Mouse (Mus musculus) lung, postnatal 0 days (tissue): ENCODE measurements at regions not wholly inside any gene's neighbourhood (a gene's known extent, or its start where the extent isn't known, plus 50 kb on each side); places are given as distances from the start of the nearest gene placed in this dataset.

Source experiments
- ATAC-seq: fragments of 200-750 bp; cut with Nextera tagmentation; 2 replicates; pipeline ENCODE4 v1.8.0; 2017; ENCODE audit warnings: moderate library complexity
- DNase-seq: peaks from one replicate; pipeline ENCODE4 v3.0.0-alpha.2; 2016; ENCODE audit warnings: low spot score
- H3K27ac ChIP-seq: fragments of 300-500 bp; sonication (generic); 2 replicates; pipeline ENCODE4 v1.5.1; 2014; ENCODE audit warnings: antibody characterized with exemption, mild to moderate bottlenecking, low read length, mixed read lengths
- H3K27me3 ChIP-seq: fragments of 300-500 bp; sonication (generic); replicated peaks from 2 replicates; pipeline ENCODE4 v1.6.1; 2014; ENCODE audit warnings: low read length, mixed read lengths; ENCODE audit not compliant: insufficient read depth
- H3K36me3 ChIP-seq: fragments of 300-500 bp; sonication (generic); 2 replicates; pipeline ENCODE4 v1.6.1; 2014; ENCODE audit warnings: low read length, mixed read lengths; ENCODE audit not compliant: insufficient read depth
- H3K4me1 ChIP-seq: fragments of 300-500 bp; sonication (generic); 2 replicates; pipeline ENCODE4 v1.6.1; 2014; ENCODE audit warnings: antibody characterized with exemption, low read depth, low read length, mixed read lengths; ENCODE audit not compliant: insufficient read depth
- H3K4me2 ChIP-seq: fragments of 300-500 bp; sonication (generic); replicated peaks from 2 replicates; pipeline ENCODE4 v1.6.1; 2014; ENCODE audit warnings: low read depth, mild to moderate bottlenecking, low read length, moderate library complexity, mixed read lengths
- H3K4me3 ChIP-seq: fragments of 300-500 bp; sonication (generic); 2 replicates; pipeline ENCODE4 v1.5.1; 2014; ENCODE audit warnings: low read depth, low read length
- H3K9ac ChIP-seq: fragments of 300-500 bp; sonication (generic); replicated peaks from 2 replicates; pipeline ENCODE4 v1.6.1; 2014; ENCODE audit warnings: low read depth, mild to moderate bottlenecking
- H3K9me3 ChIP-seq: fragments of 300-500 bp; sonication (generic); 2 replicates; pipeline ENCODE4 v1.6.1; 2016; ENCODE audit warnings: low read length, mixed read lengths
- CTCF ChIP-seq: IDR thresholded peaks from 2 replicates; pipeline ENCODE4 v1.5.1; 2016; ENCODE audit warnings: antibody characterized with exemption, mild to moderate bottlenecking
- EP300 ChIP-seq: IDR thresholded peaks from 2 replicates; pipeline ENCODE4 v1.6.1; 2016; ENCODE audit warnings: antibody characterized with exemption, mild to moderate bottlenecking, control low read depth
- WGBS: fragments of 180-500 bp; shearing (Covaris S2); extraction: QIAGEN DNeasy Blood & Tissue Kit; methylation state at CpG from one replicate; pipeline ENCODE4 v1.1.7; 2014; 5-methylcytosine and 5-hydroxymethylcytosine counted together

- ATAC-seq: no peak
- Histone ChIP-seq H3K4me1 (no peaks in the 10 kb centered on the region), H3K27me3 (no peaks in the 10 kb centered on the region), H3K4me2 (no peak overlapping the region), H3K4me3 (no peak overlapping the region), H3K9me3 (no peaks in the 10 kb centered on the region), H3K36me3 (no peaks in the 10 kb centered on the region), H3K9ac (no peak overlapping the region), H3K27ac (no peak overlapping the region)
- DNase-seq: no peak
- 81% methylated on average over 5 of the region's 5 CpGs for WGBS
- TF ChIP-seq EP300 (no peak), CTCF (no peak)
Observed at GRCm38 (mm10) chr14:68367696-68368095, 926.4 kb downstream of the Synb start.

- no peak overlapping the region for H3K9ac ChIP-seq
- ATAC-seq: no peak
- no peaks in the 10 kb centered on the region for H3K36me3 ChIP-seq
- DNase-seq: no peak
- no peak overlapping the region for H3K27ac ChIP-seq
- H3K9me3 ChIP-seq: no peaks in the 10 kb centered on the region
- no peak overlapping the region for H3K4me2 ChIP-seq
- TF ChIP-seq EP300 (no peak), CTCF (no peak)
- 70% methylated on average over 2 of the region's 2 CpGs for WGBS
- no peaks in the 10 kb centered on the region for H3K27me3 ChIP-seq
- H3K4me3 ChIP-seq: no peak overlapping the region
- no peaks in the 10 kb centered on the region for H3K4me1 ChIP-seq
Observed at GRCm38 (mm10) chr14:68363892-68364291, 930.2 kb downstream of the Synb start.

- TF ChIP-seq EP300 (no peak), CTCF (no peak)
- WGBS: 64% methylated on average over 7 of the region's 7 CpGs
Observed at GRCm38 (mm10) chr14:68361998-68362397, 932.1 kb downstream of the Synb start.

DNA sequence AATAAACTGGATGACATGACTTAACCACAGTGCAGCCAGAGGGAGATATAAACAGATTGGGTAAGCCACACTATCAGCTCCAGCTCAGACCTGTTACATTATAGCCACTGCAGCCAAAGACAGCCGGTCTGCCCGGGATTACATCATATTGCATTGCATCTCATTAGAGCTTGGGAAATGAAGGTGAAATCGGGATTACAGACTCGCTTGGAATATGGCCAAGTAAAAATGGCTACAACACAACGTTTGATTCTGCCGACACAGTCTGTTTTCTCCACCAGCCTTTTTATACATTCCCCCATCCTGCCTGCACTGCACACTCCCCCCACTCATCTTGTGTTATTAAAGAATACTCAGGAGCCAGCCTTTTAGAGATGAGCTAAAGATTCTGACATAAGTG lies 932.6 kb downstream of the Synb start:
- Histone ChIP-seq H3K4me3 (no peak overlapping the region), H3K9me3 (no peaks in the 10 kb centered on the region), H3K36me3 (no peaks in the 10 kb centered on the region), H3K4me2 (no peak overlapping the region), H3K9ac (no peak overlapping the region), H3K27me3 (no peaks in the 10 kb centered on the region), H3K27ac (no peak overlapping the region), H3K4me1 (no peaks in the 10 kb centered on the region)
- TF ChIP-seq EP300 (no peak), CTCF (no peak)
- 60% methylated on average over 6 of the region's 6 CpGs for WGBS
- ATAC-seq (no peak), DNase-seq (peak; percentile 4)

More at GRCm38 (mm10) chr14:68361998-68362397, 932.1 kb downstream of the Synb start:
- H3K4me3 ChIP-seq: no peak overlapping the region
- no peak overlapping the region for H3K4me2 ChIP-seq
- no peak overlapping the region for H3K9ac ChIP-seq
- H3K27me3 ChIP-seq: no peaks in the 10 kb centered on the region
- DNase-seq: no peak
- no peaks in the 10 kb centered on the region for H3K4me1 ChIP-seq
- no peak for ATAC-seq
- H3K36me3 ChIP-seq: no peaks in the 10 kb centered on the region
- no peak overlapping the region for H3K27ac ChIP-seq
- no peaks in the 10 kb centered on the region for H3K9me3 ChIP-seq

GRCm38 (mm10) chr14:68356396-68356795 lies 937.7 kb downstream of the Synb start:
- TF ChIP-seq EP300: no peak
- no peak for TF ChIP-seq CTCF
- no peak overlapping the region for H3K4me2 ChIP-seq
- no peak overlapping the region for H3K27ac ChIP-seq
- H3K36me3 ChIP-seq: no peaks in the 10 kb centered on the region
- ATAC-seq (no peak), DNase-seq (no peak)
- WGBS: 47% methylated on average over 7 of the region's 7 CpGs
- H3K9me3 ChIP-seq: no peaks in the 10 kb centered on the region
- H3K9ac ChIP-seq: no peak overlapping the region
- H3K4me3 ChIP-seq: no peak overlapping the region
- no peaks in the 10 kb centered on the region for H3K4me1 ChIP-seq
- no peaks in the 10 kb centered on the region for H3K27me3 ChIP-seq

DNA sequence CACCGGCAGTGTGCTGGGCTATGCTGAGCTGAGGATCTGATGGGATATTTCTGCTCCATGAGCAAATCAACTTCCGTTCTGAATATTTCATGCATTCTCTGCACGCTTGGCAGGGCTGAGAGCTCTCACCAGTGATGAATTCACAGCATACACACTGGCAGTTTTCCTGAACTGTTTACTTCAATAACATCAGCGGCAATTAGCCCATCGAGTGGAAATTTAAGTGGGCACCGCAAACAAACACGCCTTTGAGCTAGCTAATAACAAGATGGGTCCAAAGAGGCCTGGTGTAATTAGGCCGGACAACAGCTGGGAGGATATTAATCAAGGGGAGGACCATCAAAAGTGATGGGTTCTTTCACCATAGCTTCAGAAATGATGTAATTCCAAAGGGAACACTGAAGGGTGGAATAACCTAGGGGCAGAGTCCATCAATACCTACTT lies 938.6 kb downstream of the Synb start:
- no peaks in the 10 kb centered on the region for H3K9me3 ChIP-seq
- no peak for ATAC-seq
- no peaks in the 10 kb centered on the region for H3K27me3 ChIP-seq
- no peak for DNase-seq
- H3K4me3 ChIP-seq: no peak overlapping the region
- no peaks in the 10 kb centered on the region for H3K36me3 ChIP-seq
- H3K4me1 ChIP-seq: no peaks in the 10 kb centered on the region
- no peak overlapping the region for H3K4me2 ChIP-seq
- H3K9ac ChIP-seq: no peak overlapping the region
- TF ChIP-seq CTCF (no peak), EP300 (no peak)
- 78% methylated on average over 8 of the region's 8 CpGs for WGBS
- H3K27ac ChIP-seq: no peak overlapping the region

GRCm38 (mm10) chr14:68345527-68345926 lies 948.6 kb downstream of the Synb start:
- TF ChIP-seq CTCF (no peak), EP300 (no peak)
- no peaks in the 10 kb centered on the region for H3K4me1 ChIP-seq
- H3K27ac ChIP-seq: no peak overlapping the region
- no peaks in the 10 kb centered on the region for H3K9me3 ChIP-seq
- 35% methylated on average over 4 of the region's 4 CpGs for WGBS
- ATAC-seq: peak; percentile 43
- DNase-seq: peak; percentile 20
- H3K4me3 ChIP-seq: no peak overlapping the region
- H3K27me3 ChIP-seq: no peaks in the 10 kb centered on the region
- no peak overlapping the region for H3K9ac ChIP-seq
- no peaks in the 10 kb centered on the region for H3K36me3 ChIP-seq
- H3K4me2 ChIP-seq: no peak overlapping the region
